Mouse (Mus musculus) thymus, adult 2 months (tissue): ENCODE results near the gene Eapp.

ENCODE experiments used
- CTCF ChIP-seq: fragments of 200-500 bp; IDR thresholded peaks from 2 replicates; pipeline ENCODE4 v1.5.1; 2012; ENCODE audit warnings: mild to moderate bottlenecking, control low read depth, low read length, moderate library complexity, borderline replicate concordance; ENCODE audit not compliant: control insufficient read depth, poor library complexity, insufficient read depth; ENCODE audit errors: extremely low read depth
- POLR2A ChIP-seq: fragments of 200-500 bp; IDR thresholded peaks from 2 replicates; pipeline ENCODE4 v1.6.1; 2012; ENCODE audit warnings: mild to moderate bottlenecking, low read length, control low read depth, moderate library complexity; ENCODE audit not compliant: control insufficient read depth, poor library complexity, insufficient read depth; ENCODE audit errors: extremely low read depth

- TF ChIP-seq POLR2A (no peak), CTCF (no peak)
Measured at GRCm38 (mm10) chr12:54657226-54657625, 38.5 kb downstream of the Eapp start.
